Comparison of ENCODE assay signal across 8 mouse cellular contexts in the genomic region with DNA sequence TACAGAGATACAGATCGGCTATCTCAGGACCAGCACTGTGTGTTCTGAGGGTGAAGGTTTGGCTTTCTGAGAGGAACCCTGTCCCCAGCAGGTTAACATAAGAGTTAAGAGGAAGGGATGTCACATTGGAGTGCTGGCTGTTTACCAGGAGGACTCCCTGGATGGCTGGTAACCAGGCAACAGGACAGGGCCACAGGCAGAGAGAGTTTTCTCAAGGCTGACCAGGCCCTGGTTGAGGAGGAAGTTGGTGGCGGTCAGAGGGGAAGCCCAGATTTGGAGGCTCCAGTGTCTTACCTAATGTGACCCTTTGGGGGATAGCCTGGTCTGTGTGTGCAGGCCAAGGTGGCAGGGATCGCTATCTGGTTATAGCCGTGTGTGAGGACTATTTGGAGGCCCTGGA. TPM values are rescaled to one million over a fixed set of nuclear protein-coding genes. Genes with fewer than 3 reads are reported as not detected.
A peak's percentile ranks its signal among the peaks of the same experiment; 100 is the strongest.
DNase-seq lines count a peak whose midpoint lies in the region; ATAC-seq and TF ChIP-seq lines count a peak whose summit lies in the region.

No protein-coding gene starts in this region.

- DNase-seq in cerebellum, adult 9-10 months = peak; percentile 67
- no peak for DNase-seq in cerebellum, adult 8-10 months
- peak; percentile 46 for DNase-seq in MEL (ENCODE audit: low read depth, low spot score)
- peak; percentile 52 for DNase-seq in hindbrain, postnatal 0 days (ENCODE audit: low spot score)
- DNase-seq in lung, postnatal 10 days = peak; percentile 52
- no peak for DNase-seq in stomach, postnatal 0 days (ENCODE audit: low spot score)
- no peak for DNase-seq in spleen, adult 18-20 months

- H3K9ac ChIP-seq in MEL (ENCODE audit: control insufficient read depth, low read depth, low read length, poor library complexity, severe bottlenecking) = no peak overlapping the region
- peak overlapping the region; percentile 95; the same call in 1 of the 2 replicates for H3K9ac ChIP-seq in forebrain, embryonic 15.5 days (replicated peaks)
- peak overlapping the region; percentile 93; the same call in 1 of the 2 replicates for H3K9ac ChIP-seq in hindbrain, postnatal 0 days (replicated peaks; ENCODE audit: low read length)
- H3K9ac ChIP-seq in stomach, postnatal 0 days (ENCODE audit: low read length) = no peak overlapping the region

- peaks cover 0 to 6% of the 10 kb centered on the region in 2 experiments; a peak in 2 of 4 replicates for H3K36me3 ChIP-seq in MEL (ENCODE audit: control insufficient read depth in 1 of 2, insufficient read depth in 2 of 2, low read length in 2 of 2)
- H3K36me3 ChIP-seq in forebrain, embryonic 15.5 days = peaks cover 10% of the 10 kb centered on the region
- H3K36me3 ChIP-seq in hindbrain, postnatal 0 days (ENCODE audit: insufficient read depth, low read length) = peaks cover 13% of the 10 kb centered on the region; the same call in 1 of the 2 replicates
- H3K36me3 ChIP-seq in stomach, postnatal 0 days (ENCODE audit: control insufficient read depth, insufficient read depth, low read length) = peaks cover 2% of the 10 kb centered on the region; the same call in 1 of the 2 replicates

- ATAC-seq in forebrain, embryonic 15.5 days (replicated peaks) = no peak
- ATAC-seq in hindbrain, postnatal 0 days = no peak
- ATAC-seq in stomach, postnatal 0 days (ENCODE audit: low FRiP score, low TSS enrichment) = no peak

- peak overlapping the region; percentile 96 for H3K4me2 ChIP-seq in forebrain, embryonic 15.5 days (replicated peaks)
- peak overlapping the region; percentile 90 for H3K4me2 ChIP-seq in hindbrain, postnatal 0 days (ENCODE audit: low read depth, low read length)
- H3K4me2 ChIP-seq in stomach, postnatal 0 days (replicated peaks; ENCODE audit: low read depth) = peak overlapping the region; percentile 68; the same call in 1 of the 2 replicates

- H3K4me1 ChIP-seq in MEL (ENCODE audit: control insufficient read depth in 1 of 2, insufficient read depth in 2 of 2, low read length in 2 of 2) = peaks cover 0 to 18% of the 10 kb centered on the region in 2 experiments; a peak in 2 of 4 replicates
- peaks cover 44% of the 10 kb centered on the region for H3K4me1 ChIP-seq in forebrain, embryonic 15.5 days
- peaks cover 37% of the 10 kb centered on the region for H3K4me1 ChIP-seq in hindbrain, postnatal 0 days (ENCODE audit: insufficient read depth, low read length)
- H3K4me1 ChIP-seq in stomach, postnatal 0 days (replicated peaks; ENCODE audit: control insufficient read depth, insufficient read depth) = no peaks in the 10 kb centered on the region

- TF ChIP-seq CTCF in MEL (IDR thresholded peaks at IDR 0.05 in 2 of 3, conservative IDR thresholded peaks at IDR 0.05 in 1 of 3; ENCODE audit: control insufficient read depth in 1 of 3, insufficient read depth in 1 of 3, low read depth in 2 of 3, low read length in 3 of 3, poor library complexity in 1 of 3, severe bottlenecking in 1 of 3) = no peak
- TF ChIP-seq CTCF in hindbrain, postnatal 0 days (IDR thresholded peaks at IDR 0.05; ENCODE audit: low read depth) = no peak
- no peak for TF ChIP-seq CTCF in stomach, postnatal 0 days (IDR thresholded peaks at IDR 0.05; ENCODE audit: low read depth)

- TF ChIP-seq RAD21 in MEL (IDR thresholded peaks at IDR 0.05; ENCODE audit: low read depth, low read length) = no peak

- no peaks in the 10 kb centered on the region for H3K79me2 ChIP-seq in MEL (ENCODE audit: control insufficient read depth, insufficient read depth, low read length, poor library complexity)

- no peak overlapping the region for H3K27ac ChIP-seq in MEL (ENCODE audit: control insufficient read depth, low read depth, low read length)
- no peak overlapping the region for H3K27ac ChIP-seq in forebrain, embryonic 15.5 days (replicated peaks)
- H3K27ac ChIP-seq in hindbrain, postnatal 0 days = peak overlapping the region; percentile 90; the same call in 1 of the 2 replicates
- no peak overlapping the region for H3K27ac ChIP-seq in stomach, postnatal 0 days (replicated peaks)

- H3K27me3 ChIP-seq in MEL (ENCODE audit: control insufficient read depth in 1 of 2, insufficient read depth in 2 of 2, low read length in 2 of 2) = no peaks in the 10 kb centered on the region
- no peaks in the 10 kb centered on the region for H3K27me3 ChIP-seq in forebrain, embryonic 15.5 days
- no peaks in the 10 kb centered on the region for H3K27me3 ChIP-seq in hindbrain, postnatal 0 days (ENCODE audit: insufficient read depth, low read length)
- no peaks in the 10 kb centered on the region for H3K27me3 ChIP-seq in stomach, postnatal 0 days (ENCODE audit: control insufficient read depth, insufficient read depth, low read length)

- no peak for TF ChIP-seq EP300 in MEL (IDR thresholded peaks at IDR 0.05; ENCODE audit: low read depth in 1 of 2, low read length in 2 of 2)
- TF ChIP-seq EP300 in stomach, postnatal 0 days (optimal IDR thresholded peaks at IDR 0.05) = no peak

- H3K4me3 ChIP-seq in MEL (ENCODE audit: control insufficient read depth in 1 of 2, insufficient read depth in 1 of 2, low read depth in 2 of 2, low read length in 2 of 2) = no peak overlapping the region
- peak overlapping the region; percentile 93; the same call in 1 of the 2 replicates for H3K4me3 ChIP-seq in forebrain, embryonic 15.5 days
- H3K4me3 ChIP-seq in hindbrain, postnatal 0 days (ENCODE audit: low read length) = peak overlapping the region; percentile 79
- no peak overlapping the region for H3K4me3 ChIP-seq in stomach, postnatal 0 days (ENCODE audit: low read depth, low read length)

- WGBS in forebrain, embryonic 15.5 days = 78% methylated on average over 4 of the region's 4 CpGs
- 58% methylated on average over 4 of the region's 4 CpGs for WGBS in hindbrain, postnatal 0 days
- 64% methylated on average over 4 of the region's 4 CpGs for WGBS in stomach, postnatal 0 days

- no peak for TF ChIP-seq POLR2A in MEL (IDR thresholded peaks at IDR 0.05; ENCODE audit: control insufficient read depth in 1 of 2, insufficient read depth in 1 of 2, low read depth in 1 of 2, low read length in 2 of 2, poor library complexity in 1 of 2)

- H3K9me3 ChIP-seq in MEL (replicated peaks; ENCODE audit: insufficient read depth, low read length) = no peaks in the 10 kb centered on the region
- H3K9me3 ChIP-seq in forebrain, embryonic 15.5 days = no peaks in the 10 kb centered on the region
- no peaks in the 10 kb centered on the region for H3K9me3 ChIP-seq in hindbrain, postnatal 0 days (ENCODE audit: low read length)
- H3K9me3 ChIP-seq in stomach, postnatal 0 days (ENCODE audit: control insufficient read depth, low read length) = no peaks in the 10 kb centered on the region

TF ChIP-seq in MEL, 35 proteins besides CTCF, POLR2A, EP300 and RAD21 (continues in another document):
- TF ChIP-seq GATA1 (IDR thresholded peaks at IDR 0.05; ENCODE audit: low read depth, low read length) (no peak), HCFC1 (IDR thresholded peaks at IDR 0.05; ENCODE audit: low read depth, low read length) (no peak)

RNA-seq across cellular contexts. Expression of a gene that starts 1.8 kb away (rescaled TPM):
- total RNA-seq in MEL (2012; rRNA removed) = 75.4 and 96.1 TPM in 2 replicates
- polyA plus RNA-seq in MEL (2012; ENCODE audit: insufficient read depth in 1 of 2, insufficient read length in 2 of 2, low read depth in 1 of 2, low replicate concordance in 2 of 2, missing spikeins in 1 of 2) = 10 to 100 TPM in 1 of 2 experiments, not detected in 1; 96.9 TPM
- 18.9 and 21.0 TPM in 2 replicates for polyA plus RNA-seq in forebrain, embryonic 15.5 days (2015; fragmentation: Nextera tagmentation; extraction: Ambion mirVana)
- total RNA-seq in hindbrain, postnatal 0 days (2014; rRNA removed) = 29.1 and 30.5 TPM in 2 replicates
- polyA plus RNA-seq in hindbrain, postnatal 0 days (2015; fragmentation: Nextera tagmentation; extraction: Ambion mirVana) = 20.3 and 20.6 TPM in 2 replicates
- 4.4 and 5.7 TPM in 2 replicates for polyA plus RNA-seq in stomach, postnatal 0 days (2015; fragmentation: Nextera tagmentation; extraction: Ambion mirVana)

RNA-seq across cellular contexts. Expression of a gene that starts 15.1 kb away (rescaled TPM):
- 210 and 263 TPM in 2 replicates for total RNA-seq in MEL (2012; rRNA removed)
- 100 to 1,000 TPM; 221 to 337 TPM for polyA plus RNA-seq in MEL (2012; ENCODE audit: insufficient read depth in 1 of 2, insufficient read length in 2 of 2, low read depth in 1 of 2, low replicate concordance in 2 of 2, missing spikeins in 1 of 2)
- 51.1 and 51.8 TPM in 2 replicates for polyA plus RNA-seq in forebrain, embryonic 15.5 days (2015; fragmentation: Nextera tagmentation; extraction: Ambion mirVana)
- 33.9 and 34.2 TPM in 2 replicates for total RNA-seq in hindbrain, postnatal 0 days (2014; rRNA removed)
- polyA plus RNA-seq in hindbrain, postnatal 0 days (2015; fragmentation: Nextera tagmentation; extraction: Ambion mirVana) = 37.3 and 38.8 TPM in 2 replicates
- 25.0 and 26.6 TPM in 2 replicates for polyA plus RNA-seq in stomach, postnatal 0 days (2015; fragmentation: Nextera tagmentation; extraction: Ambion mirVana)

RNA-seq across cellular contexts. Expression of a gene that starts 19.5 kb away (rescaled TPM):
- total RNA-seq in MEL (2012; rRNA removed) = 723 and 1,144 TPM in 2 replicates
- 1,000 to 10,000 TPM in 1 of 2 experiments, not detected in 1; 1,834 TPM for polyA plus RNA-seq in MEL (2012; ENCODE audit: insufficient read depth in 1 of 2, insufficient read length in 2 of 2, low read depth in 1 of 2, low replicate concordance in 2 of 2, missing spikeins in 1 of 2)
- 1,461 and 1,493 TPM in 2 replicates for polyA plus RNA-seq in forebrain, embryonic 15.5 days (2015; fragmentation: Nextera tagmentation; extraction: Ambion mirVana)
- 2,711 and 2,736 TPM in 2 replicates for total RNA-seq in hindbrain, postnatal 0 days (2014; rRNA removed)
- polyA plus RNA-seq in hindbrain, postnatal 0 days (2015; fragmentation: Nextera tagmentation; extraction: Ambion mirVana) = 1,874 and 1,919 TPM in 2 replicates
- polyA plus RNA-seq in stomach, postnatal 0 days (2015; fragmentation: Nextera tagmentation; extraction: Ambion mirVana) = 920 and 1,103 TPM in 2 replicates

RNA-seq across cellular contexts. Expression of a gene that starts 44.7 kb away (rescaled TPM):
- 86.6 and 88.8 TPM in 2 replicates for total RNA-seq in MEL (2012; rRNA removed)
- 100 to 1,000 TPM in 1 of 2 experiments, not detected in 1; 394 TPM for polyA plus RNA-seq in MEL (2012; ENCODE audit: insufficient read depth in 1 of 2, insufficient read length in 2 of 2, low read depth in 1 of 2, low replicate concordance in 2 of 2, missing spikeins in 1 of 2)
- 98.5 and 99.5 TPM in 2 replicates for polyA plus RNA-seq in forebrain, embryonic 15.5 days (2015; fragmentation: Nextera tagmentation; extraction: Ambion mirVana)
- total RNA-seq in hindbrain, postnatal 0 days (2014; rRNA removed) = 47.1 and 56.3 TPM in 2 replicates
- polyA plus RNA-seq in hindbrain, postnatal 0 days (2015; fragmentation: Nextera tagmentation; extraction: Ambion mirVana) = 30.3 and 34.1 TPM in 2 replicates
- 15.3 and 16.6 TPM in 2 replicates for polyA plus RNA-seq in stomach, postnatal 0 days (2015; fragmentation: Nextera tagmentation; extraction: Ambion mirVana)

RNA-seq across cellular contexts. Expression of a gene that starts 44.8 kb away (rescaled TPM):
- total RNA-seq in MEL (2012; rRNA removed) = 208 and 251 TPM in 2 replicates
- polyA plus RNA-seq in MEL (2012; ENCODE audit: insufficient read depth in 1 of 2, insufficient read length in 2 of 2, low read depth in 1 of 2, low replicate concordance in 2 of 2, missing spikeins in 1 of 2) = 100 to 1,000 TPM in 1 of 2 experiments, not detected in 1; 286 TPM
- polyA plus RNA-seq in forebrain, embryonic 15.5 days (2015; fragmentation: Nextera tagmentation; extraction: Ambion mirVana) = 155 and 158 TPM in 2 replicates
- 20.6 and 40.3 TPM in 2 replicates for total RNA-seq in hindbrain, postnatal 0 days (2014; rRNA removed)
- polyA plus RNA-seq in hindbrain, postnatal 0 days (2015; fragmentation: Nextera tagmentation; extraction: Ambion mirVana) = 159 and 163 TPM in 2 replicates
- polyA plus RNA-seq in stomach, postnatal 0 days (2015; fragmentation: Nextera tagmentation; extraction: Ambion mirVana) = 196 and 211 TPM in 2 replicates

Comparison
In these comparisons a context has a peak if more than half of its experiments do, and no peak if none do; other contexts are left out.
1. DNase-seq: peak in cerebellum, adult 9-10 months (single experiment), MEL (single experiment), hindbrain, postnatal 0 days (single experiment) and lung, postnatal 10 days (single experiment); none in cerebellum, adult 8-10 months (single experiment), stomach, postnatal 0 days (single experiment) and spleen, adult 18-20 months (0 of 2).
2. H3K4me3 ChIP-seq: peak in forebrain, embryonic 15.5 days (single experiment) and hindbrain, postnatal 0 days (single experiment); none in MEL (0 of 2) and stomach, postnatal 0 days (single experiment).
3. H3K9ac ChIP-seq: peak in forebrain, embryonic 15.5 days (single experiment) and hindbrain, postnatal 0 days (single experiment); none in MEL (single experiment) and stomach, postnatal 0 days (single experiment).
4. Peak in every context shown above with its lines, with median percentiles within 50 percentile points of each other: H3K4me2 ChIP-seq.